Mouse (Mus musculus): Measurements from ENCODE around the gene Ly6g. TPM values are rescaled to one million over a fixed set of nuclear protein-coding genes. Genes with fewer than 3 reads are reported as not detected.
"Not testable (repeated sequence)": the region's sequence is repeated elsewhere in the genome, so short reads cannot be mapped to it uniquely, and the experiment has no call there.

Ly6g gene
- polyA plus RNA-seq, 1 experiment from 2014 or later = 0.12 TPM

- 47% methylated on average over 1 of the region's 1 CpGs for WGBS
- H3K4me3 ChIP-seq (ENCODE audit: low read depth, low read length) = no peak overlapping the region
- H3K27ac ChIP-seq (ENCODE audit: low read depth, low read length) = no peak overlapping the region
- H3K4me1 ChIP-seq (replicated peaks; ENCODE audit: control insufficient read depth, insufficient read depth, low read length) = no peaks in the 10 kb centered on the region
- no peak overlapping the region for H3K9ac ChIP-seq (ENCODE audit: low read depth, low read length)
- no peak overlapping the region for H3K4me2 ChIP-seq (replicated peaks; ENCODE audit: low read depth)
- 0 out of 2 replicates have a peak, but pooled peaks cover 3% of the 10 kb centered on the region for H3K9me3 ChIP-seq (ENCODE audit: control insufficient read depth)
- no peaks in the 10 kb centered on the region for H3K27me3 ChIP-seq (replicated peaks; ENCODE audit: control insufficient read depth, insufficient read depth, low read length)
- no peaks in the 10 kb centered on the region for H3K36me3 ChIP-seq (ENCODE audit: control insufficient read depth, insufficient read depth)
- ATAC-seq = no peak
- TF ChIP-seq CTCF (IDR thresholded peaks at IDR 0.05; ENCODE audit: low read depth) = no peak
These were observed 2.6 kb downstream of the Ly6g start for GRCm38 (mm10) chr15:75157646-75158045.

GRCm38 (mm10) chr15:75175506-75175905 lies 20.5 kb downstream of the Ly6g start:
- Histone ChIP-seq H3K27ac (ENCODE audit: low read depth, low read length) (no peak overlapping the region), H3K27me3 (replicated peaks; ENCODE audit: control insufficient read depth, insufficient read depth, low read length) (no peaks in the 10 kb centered on the region), H3K4me1 (replicated peaks; ENCODE audit: control insufficient read depth, insufficient read depth, low read length) (no peaks in the 10 kb centered on the region), H3K9me3 (ENCODE audit: control insufficient read depth) (no peaks in the 10 kb centered on the region), H3K36me3 (ENCODE audit: control insufficient read depth, insufficient read depth) (no peaks in the 10 kb centered on the region), H3K4me3 (ENCODE audit: low read depth, low read length) (no peak overlapping the region), H3K4me2 (replicated peaks; ENCODE audit: low read depth) (no peak overlapping the region), H3K9ac (ENCODE audit: low read depth, low read length) (no peak overlapping the region)
- WGBS = 54% methylated on average over 1 of the region's 1 CpGs
- no peak for ATAC-seq
- TF ChIP-seq CTCF (IDR thresholded peaks at IDR 0.05; ENCODE audit: low read depth) = peak; percentile 87

GRCm38 (mm10) chr15:75186291-75186690 lies 31.3 kb downstream of the Ly6g start:
- Histone ChIP-seq H3K36me3 (ENCODE audit: control insufficient read depth, insufficient read depth) (no peaks in the 10 kb centered on the region), H3K27me3 (replicated peaks; ENCODE audit: control insufficient read depth, insufficient read depth, low read length) (no peaks in the 10 kb centered on the region), H3K4me1 (replicated peaks; ENCODE audit: control insufficient read depth, insufficient read depth, low read length) (no peaks in the 10 kb centered on the region), H3K9me3 (ENCODE audit: control insufficient read depth) (no peaks in the 10 kb centered on the region), H3K27ac (ENCODE audit: low read depth, low read length) (no peak overlapping the region), H3K4me3 (ENCODE audit: low read depth, low read length) (no peak overlapping the region), H3K9ac (ENCODE audit: low read depth, low read length) (no peak overlapping the region), H3K4me2 (replicated peaks; ENCODE audit: low read depth) (no peak overlapping the region)
- TF ChIP-seq CTCF (IDR thresholded peaks at IDR 0.05; ENCODE audit: low read depth) = no peak
- no peak for ATAC-seq
- WGBS = 23% methylated on average over 2 of the region's 2 CpGs

- H3K9ac ChIP-seq (ENCODE audit: low read depth, low read length) = no peak overlapping the region
- H3K4me1 ChIP-seq (replicated peaks; ENCODE audit: control insufficient read depth, insufficient read depth, low read length) = no peaks in the 10 kb centered on the region
- 65% methylated on average over 2 of the region's 2 CpGs for WGBS
- no peak overlapping the region for H3K4me3 ChIP-seq (ENCODE audit: low read depth, low read length)
- H3K27me3 ChIP-seq (replicated peaks; ENCODE audit: control insufficient read depth, insufficient read depth, low read length) = no peaks in the 10 kb centered on the region
- no peak overlapping the region for H3K27ac ChIP-seq (ENCODE audit: low read depth, low read length)
- H3K9me3 ChIP-seq (ENCODE audit: control insufficient read depth) = no peaks in the 10 kb centered on the region
- no peaks in the 10 kb centered on the region for H3K36me3 ChIP-seq (ENCODE audit: control insufficient read depth, insufficient read depth)
- ATAC-seq = 0 out of 2 replicates have a peak, but pooled peaks have one; percentile 22
- no peak overlapping the region for H3K4me2 ChIP-seq (replicated peaks; ENCODE audit: low read depth)
- TF ChIP-seq CTCF (IDR thresholded peaks at IDR 0.05; ENCODE audit: low read depth) = peak; percentile 81
These were observed 34.1 kb downstream of the Ly6g start for GRCm38 (mm10) chr15:75189116-75189515.

GRCm38 (mm10) chr15:75190560-75190959 lies 35.5 kb downstream of the Ly6g start:
- H3K36me3 ChIP-seq (ENCODE audit: control insufficient read depth, insufficient read depth); H3K9ac ChIP-seq (ENCODE audit: low read depth, low read length); ATAC-seq; H3K9me3 ChIP-seq (ENCODE audit: control insufficient read depth); H3K4me2 ChIP-seq (replicated peaks; ENCODE audit: low read depth); H3K4me3 ChIP-seq (ENCODE audit: low read depth, low read length); H3K27ac ChIP-seq (ENCODE audit: low read depth, low read length); H3K27me3 ChIP-seq (replicated peaks; ENCODE audit: control insufficient read depth, insufficient read depth, low read length); H3K4me1 ChIP-seq (replicated peaks; ENCODE audit: control insufficient read depth, insufficient read depth, low read length): not testable (repeated sequence)
- WGBS = 0% methylated on average over 1 of the region's 3 CpGs
- peak; percentile 60 for TF ChIP-seq CTCF (IDR thresholded peaks at IDR 0.05; ENCODE audit: low read depth)

Other genes with a start within 250 kb of the Ly6g start
- not detected in 2 replicates for gene Ly6i, start 171.8 kb upstream of the Ly6g start, polyA plus RNA-seq (2015; fragmentation: Nextera tagmentation; extraction: Ambion mirVana)
- gene Ly6a, start 157.2 kb upstream of the Ly6g start, polyA plus RNA-seq (2015; fragmentation: Nextera tagmentation; extraction: Ambion mirVana) = 44.2 and 45.9 TPM in 2 replicates
- gene Ly6c1, start 106.4 kb upstream of the Ly6g start, polyA plus RNA-seq (2015; fragmentation: Nextera tagmentation; extraction: Ambion mirVana) = 41.4 and 43.7 TPM in 2 replicates
- gene Ly6c2, start 43.3 kb upstream of the Ly6g start, polyA plus RNA-seq (2015; fragmentation: Nextera tagmentation; extraction: Ambion mirVana) = 0.60 and 0.95 TPM in 2 replicates
- 45.2 and 49.9 TPM in 2 replicates for gene BC025446, start 61.1 kb downstream of the Ly6g start, polyA plus RNA-seq (2015; fragmentation: Nextera tagmentation; extraction: Ambion mirVana)
- gene Ly6f, start 113.2 kb downstream of the Ly6g start, polyA plus RNA-seq (2015; fragmentation: Nextera tagmentation; extraction: Ambion mirVana) = 3.0 and 3.5 TPM in 2 replicates

Data from intestine, postnatal 0 days (tissue).